Mouse (Mus musculus) MEL (cell line): ENCODE data around the gene Plbd2.

Source experiments
- CTCF ChIP-seq, 3 experiments: IDR thresholded peaks in 2 of 3; conservative IDR thresholded peaks in 1 of 3; 2 replicates each; pipeline ENCODE4 v1.5.1; 2011 to 2012; ENCODE audit warnings: low read length in 3 of 3, low read depth in 2 of 3, mild to moderate bottlenecking in 2 of 3, improper control_type of control experiment in 1 of 3, inconsistent platforms in 1 of 3, mixed read lengths in 1 of 3, moderate library complexity in 1 of 3; ENCODE audit not compliant: control insufficient read depth in 1 of 3, insufficient read depth in 1 of 3, poor library complexity in 1 of 3, severe bottlenecking in 1 of 3
- EP300 ChIP-seq, 2 experiments: IDR thresholded peaks; 2 replicates each; pipeline ENCODE4 v1.6.1; 2011; ENCODE audit warnings: improper control_type of control experiment in 2 of 2, low read length in 2 of 2, low read depth in 1 of 2, mild to moderate bottlenecking in 1 of 2
- GABPA ChIP-seq: IDR thresholded peaks from 2 replicates; pipeline ENCODE4 v1.6.1; 2012; ENCODE audit warnings: low read depth, mild to moderate bottlenecking, inconsistent platforms, low read length, improper control_type of control experiment, moderate library complexity
- MXI1 ChIP-seq: IDR thresholded peaks from 2 replicates; pipeline ENCODE4 v1.6.1; 2011; ENCODE audit warnings: mild to moderate bottlenecking, low read depth, low read length, improper control_type of control experiment
- NELFE ChIP-seq: IDR thresholded peaks from 2 replicates; pipeline ENCODE4 v1.6.1; 2011; ENCODE audit warnings: low read depth, low read length, improper control_type of control experiment
- NRF1 ChIP-seq: IDR thresholded peaks from 2 replicates; pipeline ENCODE4 v1.6.1; 2014; ENCODE audit warnings: low read depth, mild to moderate bottlenecking, inconsistent platforms, low read length, improper control_type of control experiment, moderate library complexity; ENCODE audit not compliant: poor library complexity, insufficient read depth, severe bottlenecking
- POLR2A ChIP-seq, 2 experiments: IDR thresholded peaks; 2 replicates each; pipeline ENCODE4 v1.6.1; 2011 to 2012; ENCODE audit warnings: low read length in 2 of 2, mild to moderate bottlenecking in 2 of 2, control low read depth in 1 of 2, improper control_type of control experiment in 1 of 2, low read depth in 1 of 2, moderate library complexity in 1 of 2; ENCODE audit not compliant: control insufficient read depth in 1 of 2, insufficient read depth in 1 of 2, poor library complexity in 1 of 2
- POLR2AphosphoS2 ChIP-seq: IDR thresholded peaks from 2 replicates; pipeline ENCODE4 v1.6.1; 2011; ENCODE audit warnings: low read length, improper control_type of control experiment
- TAL1 ChIP-seq: IDR thresholded peaks from 2 replicates; pipeline ENCODE4 v1.6.1; 2012; ENCODE audit warnings: mild to moderate bottlenecking, inconsistent platforms, low read length, moderate library complexity, mixed read lengths
- TBP ChIP-seq: IDR thresholded peaks from 2 replicates; pipeline ENCODE4 v1.8.0; 2011; ENCODE audit warnings: low read depth, low read length, improper control_type of control experiment
- USF2 ChIP-seq, 2 experiments: IDR thresholded peaks; 2 replicates each; pipeline ENCODE4 v1.6.1; 2011 to 2012; ENCODE audit warnings: improper control_type of control experiment in 2 of 2, low read length in 2 of 2, borderline replicate concordance in 1 of 2, inconsistent platforms in 1 of 2, low read depth in 1 of 2, mild to moderate bottlenecking in 1 of 2; ENCODE audit not compliant: insufficient read depth in 1 of 2
- ZKSCAN1 ChIP-seq: IDR thresholded peaks from 2 replicates; pipeline ENCODE4 v1.6.1; 2012; ENCODE audit warnings: low read depth, mild to moderate bottlenecking, inconsistent platforms, low read length, improper control_type of control experiment, moderate library complexity
- ZNF384 ChIP-seq: IDR thresholded peaks from 2 replicates; pipeline ENCODE4 v1.6.1; 2012; ENCODE audit warnings: low read depth, mild to moderate bottlenecking, inconsistent platforms, low read length, improper control_type of control experiment

GRCm38 (mm10) chr5:120524736-120525135 is 21.3 kb upstream of the Plbd2 start:
- TF ChIP-seq CTCF (IDR thresholded peaks at IDR 0.05 in 2 of 3, conservative IDR thresholded peaks at IDR 0.05 in 1 of 3; ENCODE audit: control insufficient read depth in 1 of 3, insufficient read depth in 1 of 3, low read depth in 2 of 3, low read length in 3 of 3, poor library complexity in 1 of 3, severe bottlenecking in 1 of 3): no peak
- no peak for TF ChIP-seq USF2 (IDR thresholded peaks at IDR 0.05; ENCODE audit: borderline replicate concordance in 1 of 2, insufficient read depth in 1 of 2, low read depth in 1 of 2, low read length in 2 of 2)
- no peak for TF ChIP-seq POLR2A (IDR thresholded peaks at IDR 0.05; ENCODE audit: control insufficient read depth in 1 of 2, insufficient read depth in 1 of 2, low read depth in 1 of 2, low read length in 2 of 2, poor library complexity in 1 of 2)
- no peak for TF ChIP-seq EP300 (IDR thresholded peaks at IDR 0.05; ENCODE audit: low read depth in 1 of 2, low read length in 2 of 2)
- no peak for TF ChIP-seq GABPA
- no peak for TF ChIP-seq MXI1
- no peak for TF ChIP-seq ZNF384
- no peak for TF ChIP-seq NELFE
- TF ChIP-seq TBP: no peak
- no peak for TF ChIP-seq NRF1
- no peak for TF ChIP-seq ZKSCAN1
- no peak for TF ChIP-seq POLR2AphosphoS2
- TF ChIP-seq TAL1: no peak
